Mouse (Mus musculus) bone marrow macrophage, adult 2 months (primary cell): ENCODE measurements around the gene Tpst1.

Source experiments
- CTCF ChIP-seq: IDR thresholded peaks from 2 replicates; pipeline ENCODE4 v1.5.1; 2012; ENCODE audit warnings: low read depth, mild to moderate bottlenecking, low read length, moderate library complexity
- POLR2A ChIP-seq: IDR thresholded peaks from 2 replicates; pipeline ENCODE4 v1.6.1; 2012; ENCODE audit warnings: mild to moderate bottlenecking, low read depth, low read length, borderline replicate concordance

GRCm38 (mm10) chr5:130040797-130041196 lies 32.3 kb upstream of the Tpst1 start:
- TF ChIP-seq CTCF (no peak), POLR2A (no peak)
